Mouse (Mus musculus): ENCODE results near the gene Kctd19. TPM values are rescaled to one million over a fixed set of nuclear protein-coding genes. Genes with fewer than 3 reads are reported as not detected.

The Kctd19 gene
- total RNA-seq, 1 experiment = 0.18 TPM

- Histone ChIP-seq H3K9me3 (ENCODE audit: control insufficient read depth, insufficient read depth, low read depth, low read length) (no peaks in the 10 kb centered on the region), H3K36me3 (ENCODE audit: control insufficient read depth, insufficient read depth, low read length, poor library complexity, severe bottlenecking) (no peaks in the 10 kb centered on the region), H3K9ac (ENCODE audit: insufficient read depth, low read depth, low read length, poor library complexity, severe bottlenecking) (no peak overlapping the region), H3K4me3 (ENCODE audit: insufficient read depth in 1 of 2, low read depth in 1 of 2, low read length in 2 of 2, poor library complexity in 1 of 2, severe bottlenecking in 1 of 2) (no peak overlapping the region), H3K27ac (ENCODE audit: insufficient read depth, low read depth, low read length, poor library complexity, severe bottlenecking) (no peak overlapping the region), H3K4me1 (ENCODE audit: control insufficient read depth in 2 of 2, insufficient read depth in 2 of 2, low read length in 2 of 2, poor library complexity in 1 of 2) (0 out of 4 replicates have a peak, but pooled peaks cover 0 to 3% of the 10 kb centered on the region in 2 experiments)
- no peak for DNase-seq (ENCODE audit: low read depth, low spot score)
- in situ Hi-C loops (cut with MboI; ENCODE audit: low sequenced_read_pairs in 2 of 2, unreplicated experiment in 2 of 2) = no loop called here
- TF ChIP-seq ZNF384 (IDR thresholded peaks at IDR 0.05; ENCODE audit: low read depth, low read length) = no peak
- no peak for TF ChIP-seq HCFC1 (IDR thresholded peaks at IDR 0.05; ENCODE audit: borderline replicate concordance, insufficient read depth, low read length)
- no peak for TF ChIP-seq MAFK (IDR thresholded peaks at IDR 0.05; ENCODE audit: insufficient read depth, low read depth, low read length)
- no peak for TF ChIP-seq ZC3H11A (IDR thresholded peaks at IDR 0.05; ENCODE audit: borderline replicate concordance, low read depth, low read length)
- TF ChIP-seq CHD2 (IDR thresholded peaks at IDR 0.05; ENCODE audit: low read depth, low read length) = no peak
These were observed 8.8 kb downstream of the Kctd19 start for GRCm38 (mm10) chr8:105404496-105404895.

GRCm38 (mm10) chr8:105403467-105403866 lies 9.8 kb downstream of the Kctd19 start:
- in situ Hi-C loops (cut with MboI; ENCODE audit: low sequenced_read_pairs in 2 of 2, unreplicated experiment in 2 of 2) = no loop called here
- H3K36me3 ChIP-seq (ENCODE audit: control insufficient read depth, insufficient read depth, low read length, poor library complexity, severe bottlenecking) = no peaks in the 10 kb centered on the region
- DNase-seq (ENCODE audit: low read depth, low spot score) = no peak
- H3K4me1 ChIP-seq (ENCODE audit: control insufficient read depth in 2 of 2, insufficient read depth in 2 of 2, low read length in 2 of 2, poor library complexity in 1 of 2) = 0 out of 4 replicates have a peak, but pooled peaks cover 0 to 3% of the 10 kb centered on the region in 2 experiments
- no peak overlapping the region for H3K27ac ChIP-seq (ENCODE audit: insufficient read depth, low read depth, low read length, poor library complexity, severe bottlenecking)
- H3K4me3 ChIP-seq (ENCODE audit: insufficient read depth in 1 of 2, low read depth in 1 of 2, low read length in 2 of 2, poor library complexity in 1 of 2, severe bottlenecking in 1 of 2) = no peak overlapping the region
- no peak for TF ChIP-seq CHD2 (IDR thresholded peaks at IDR 0.05; ENCODE audit: low read depth, low read length)
- TF ChIP-seq ZNF384 (IDR thresholded peaks at IDR 0.05; ENCODE audit: low read depth, low read length) = no peak
- TF ChIP-seq ZC3H11A (IDR thresholded peaks at IDR 0.05; ENCODE audit: borderline replicate concordance, low read depth, low read length) = no peak
- TF ChIP-seq HCFC1 (IDR thresholded peaks at IDR 0.05; ENCODE audit: borderline replicate concordance, insufficient read depth, low read length) = no peak
- TF ChIP-seq MAFK (IDR thresholded peaks at IDR 0.05; ENCODE audit: insufficient read depth, low read depth, low read length) = no peak
- H3K9ac ChIP-seq (ENCODE audit: insufficient read depth, low read depth, low read length, poor library complexity, severe bottlenecking) = no peak overlapping the region
- H3K9me3 ChIP-seq (ENCODE audit: control insufficient read depth, insufficient read depth, low read depth, low read length) = no peaks in the 10 kb centered on the region

GRCm38 (mm10) chr8:105400016-105400415 lies 13.3 kb downstream of the Kctd19 start:
- in situ Hi-C loops (cut with MboI; ENCODE audit: low sequenced_read_pairs in 2 of 2, unreplicated experiment in 2 of 2) = no loop called here
- H3K4me3 ChIP-seq (ENCODE audit: insufficient read depth in 1 of 2, low read depth in 1 of 2, low read length in 2 of 2, poor library complexity in 1 of 2, severe bottlenecking in 1 of 2) = no peak overlapping the region
- TF ChIP-seq CHD2 (IDR thresholded peaks at IDR 0.05; ENCODE audit: low read depth, low read length) (no peak), MAFK (IDR thresholded peaks at IDR 0.05; ENCODE audit: insufficient read depth, low read depth, low read length) (no peak), ZC3H11A (IDR thresholded peaks at IDR 0.05; ENCODE audit: borderline replicate concordance, low read depth, low read length) (no peak), ZNF384 (IDR thresholded peaks at IDR 0.05; ENCODE audit: low read depth, low read length) (no peak)
- no peak overlapping the region for H3K27ac ChIP-seq (ENCODE audit: insufficient read depth, low read depth, low read length, poor library complexity, severe bottlenecking)
- peaks cover 0 to 9% of the 10 kb centered on the region in 2 experiments; a peak in 1 of 4 replicates for H3K4me1 ChIP-seq (ENCODE audit: control insufficient read depth in 2 of 2, insufficient read depth in 2 of 2, low read length in 2 of 2, poor library complexity in 1 of 2)
- H3K36me3 ChIP-seq (ENCODE audit: control insufficient read depth, insufficient read depth, low read length, poor library complexity, severe bottlenecking) = no peaks in the 10 kb centered on the region
- no peak for DNase-seq (ENCODE audit: low read depth, low spot score)
- H3K9me3 ChIP-seq (ENCODE audit: control insufficient read depth, insufficient read depth, low read depth, low read length) = no peaks in the 10 kb centered on the region
- no peak overlapping the region for H3K9ac ChIP-seq (ENCODE audit: insufficient read depth, low read depth, low read length, poor library complexity, severe bottlenecking)

GRCm38 (mm10) chr8:105397747-105398146 lies 15.6 kb downstream of the Kctd19 start:
- Histone ChIP-seq H3K27ac (ENCODE audit: insufficient read depth, low read depth, low read length, poor library complexity, severe bottlenecking) (no peak overlapping the region), H3K36me3 (ENCODE audit: control insufficient read depth, insufficient read depth, low read length, poor library complexity, severe bottlenecking) (no peaks in the 10 kb centered on the region), H3K4me3 (ENCODE audit: insufficient read depth in 1 of 2, low read depth in 1 of 2, low read length in 2 of 2, poor library complexity in 1 of 2, severe bottlenecking in 1 of 2) (no peak overlapping the region), H3K9ac (ENCODE audit: insufficient read depth, low read depth, low read length, poor library complexity, severe bottlenecking) (no peak overlapping the region), H3K9me3 (ENCODE audit: control insufficient read depth, insufficient read depth, low read depth, low read length) (no peaks in the 10 kb centered on the region), H3K4me1 (ENCODE audit: control insufficient read depth in 2 of 2, insufficient read depth in 2 of 2, low read length in 2 of 2, poor library complexity in 1 of 2) (peaks cover 3 to 14% of the 10 kb centered on the region in 2 experiments; a peak in 3 of 4 replicates)
- TF ChIP-seq MAFK (IDR thresholded peaks at IDR 0.05; ENCODE audit: insufficient read depth, low read depth, low read length) = no peak
- no peak for TF ChIP-seq ZNF384 (IDR thresholded peaks at IDR 0.05; ENCODE audit: low read depth, low read length)
- TF ChIP-seq ZC3H11A (IDR thresholded peaks at IDR 0.05; ENCODE audit: borderline replicate concordance, low read depth, low read length) = peak; percentile 28; the same call in 1 of the 2 replicates
- in situ Hi-C loops (cut with MboI; ENCODE audit: low sequenced_read_pairs in 2 of 2, unreplicated experiment in 2 of 2) = no loop called here
- peak; percentile 47 for DNase-seq (ENCODE audit: low read depth, low spot score)

GRCm38 (mm10) chr8:105393915-105394314 lies 19.4 kb downstream of the Kctd19 start:
- peaks cover 3 to 12% of the 10 kb centered on the region in 2 experiments; a peak in 3 of 4 replicates for H3K4me1 ChIP-seq (ENCODE audit: control insufficient read depth in 2 of 2, insufficient read depth in 2 of 2, low read length in 2 of 2, poor library complexity in 1 of 2)
- H3K9me3 ChIP-seq (ENCODE audit: control insufficient read depth, insufficient read depth, low read depth, low read length) = no peaks in the 10 kb centered on the region
- no peak overlapping the region for H3K4me3 ChIP-seq (ENCODE audit: insufficient read depth in 1 of 2, low read depth in 1 of 2, low read length in 2 of 2, poor library complexity in 1 of 2, severe bottlenecking in 1 of 2)
- H3K36me3 ChIP-seq (ENCODE audit: control insufficient read depth, insufficient read depth, low read length, poor library complexity, severe bottlenecking) = no peaks in the 10 kb centered on the region; the same call in 1 of the 2 replicates
- DNase-seq (ENCODE audit: low read depth, low spot score) = no peak
- H3K9ac ChIP-seq (ENCODE audit: insufficient read depth, low read depth, low read length, poor library complexity, severe bottlenecking) = no peak overlapping the region
- H3K27ac ChIP-seq (ENCODE audit: insufficient read depth, low read depth, low read length, poor library complexity, severe bottlenecking) = no peak overlapping the region
- TF ChIP-seq ZNF384 (IDR thresholded peaks at IDR 0.05; ENCODE audit: low read depth, low read length) (no peak), MAFK (IDR thresholded peaks at IDR 0.05; ENCODE audit: insufficient read depth, low read depth, low read length) (no peak), HCFC1 (IDR thresholded peaks at IDR 0.05; ENCODE audit: borderline replicate concordance, insufficient read depth, low read length) (no peak), CHD2 (IDR thresholded peaks at IDR 0.05; ENCODE audit: low read depth, low read length) (no peak)
- in situ Hi-C loops (cut with MboI; ENCODE audit: low sequenced_read_pairs in 2 of 2, unreplicated experiment in 2 of 2) = no loop called here

Measured in ES-E14 (cell line).